15 mouse cellular contexts compared by ENCODE assay signal in the genomic region with DNA sequence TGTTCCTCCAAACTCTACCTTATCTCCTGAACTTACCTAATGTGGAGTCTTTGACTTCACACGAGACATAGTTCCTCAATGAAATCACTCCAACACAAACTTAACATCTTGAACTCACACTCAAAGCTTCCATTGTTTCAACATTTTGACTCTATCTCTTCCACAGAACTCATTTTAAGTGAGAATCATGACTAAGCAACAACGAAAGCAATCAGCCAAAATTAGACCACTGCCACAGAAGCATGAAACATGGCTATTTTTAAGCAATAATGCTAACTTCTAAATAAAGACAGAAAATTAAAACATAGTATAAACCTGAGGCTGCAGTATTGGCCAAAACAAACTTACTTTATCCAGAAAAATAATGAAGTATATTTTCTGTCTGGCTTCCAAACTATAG.
"Had no signal": no experiment of that assay in that cellular context is flagged by ENCODE, and none has a peak within 500 bp of the region (broad histone marks: within the 10 kb centered on the region; RNA-seq: fewer than 3 reads in every experiment).

No protein-coding gene starts in this region.

- H3K27me3 ChIP-seq: megakaryocyte, embryonic 14.5 days; midbrain, embryonic 13.5 days; midbrain, embryonic 15.5 days; neural tube, embryonic 12.5 days; stomach, embryonic 15.5 days had no signal

- H3K4me3 ChIP-seq: megakaryocyte, embryonic 14.5 days; midbrain, embryonic 13.5 days; midbrain, embryonic 15.5 days; neural tube, embryonic 12.5 days; stomach, embryonic 15.5 days had no signal

- H3K27ac ChIP-seq: macrophage; midbrain, embryonic 13.5 days; midbrain, embryonic 15.5 days; neural tube, embryonic 12.5 days; stomach, embryonic 15.5 days had no signal

- ATAC-seq: midbrain, embryonic 13.5 days; midbrain, embryonic 15.5 days had no signal

- DNase-seq: lung, adult 18-20 months; lung, embryonic 14.5 days; lung, postnatal 14 days; lung, postnatal 36 days; right cerebral cortex, postnatal 14 days; thymus, adult 2 months; thymus, postnatal 25 days; thymus, postnatal 4 days had no signal

- H3K9me3 ChIP-seq: megakaryocyte, embryonic 14.5 days; midbrain, embryonic 13.5 days; midbrain, embryonic 15.5 days; neural tube, embryonic 12.5 days; stomach, embryonic 15.5 days had no signal

- H3K4me1 ChIP-seq: midbrain, embryonic 13.5 days; midbrain, embryonic 15.5 days; neural tube, embryonic 12.5 days; stomach, embryonic 15.5 days had no signal

- H3K36me3 ChIP-seq: midbrain, embryonic 13.5 days; midbrain, embryonic 15.5 days; neural tube, embryonic 12.5 days; stomach, embryonic 15.5 days had no signal

- H3K4me2 ChIP-seq: lung, embryonic 14.5 days; midbrain, embryonic 11.5 days; midbrain, embryonic 13.5 days; midbrain, embryonic 15.5 days; neural tube, embryonic 12.5 days; stomach, embryonic 15.5 days had no signal

- H3K9ac ChIP-seq: lung, embryonic 14.5 days; midbrain, embryonic 13.5 days; midbrain, embryonic 15.5 days; neural tube, embryonic 12.5 days; stomach, embryonic 15.5 days had no signal
